In the genomic region with DNA sequence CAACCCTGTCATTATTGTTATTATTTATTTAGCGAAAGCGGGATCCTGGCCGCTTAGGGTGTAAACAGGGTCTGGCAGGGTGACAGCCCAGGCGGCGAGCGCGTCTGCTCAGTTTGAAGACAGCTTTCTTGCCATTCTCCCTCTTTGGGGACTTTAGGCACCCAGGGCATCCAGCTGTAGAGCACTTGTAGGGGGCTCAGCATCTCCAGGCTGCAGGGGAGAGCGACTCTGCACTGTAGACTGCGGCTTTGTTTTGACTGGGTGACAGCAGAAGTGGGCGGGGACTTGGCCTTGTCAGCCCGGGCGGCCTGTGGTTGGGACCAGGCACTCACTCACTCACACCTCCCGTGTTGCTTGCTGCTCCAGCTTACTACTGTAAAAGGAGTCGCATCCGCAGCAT, we compare ENCODE assay signal across 9 mouse cellular contexts. TPM values are rescaled to one million over a fixed set of nuclear protein-coding genes. Genes with fewer than 3 reads are reported as not detected.
DNase-seq lines count a peak whose midpoint lies in the region; ATAC-seq and TF ChIP-seq lines count a peak whose summit lies in the region.
"Had no signal": no experiment of that assay in that cellular context is flagged by ENCODE, and none has a peak within 500 bp of the region (broad histone marks: within the 10 kb centered on the region; RNA-seq: fewer than 3 reads in every experiment).

No protein-coding gene starts in this region.

- no peaks in the 10 kb centered on the region for H3K27me3 ChIP-seq in G1E (ENCODE audit: insufficient read depth, low read length)
- no peaks in the 10 kb centered on the region for H3K27me3 ChIP-seq in forebrain, embryonic 14.5 days (replicated peaks; ENCODE audit: control insufficient read depth, insufficient read depth, low read length)

- peak; percentile 67 for DNase-seq in G1E (ENCODE audit: low spot score)
- peak; percentile 84 for DNase-seq in cerebellum, adult 11 months
- peak; percentile 90 for DNase-seq in forebrain, embryonic 14.5 days (ENCODE audit: low spot score)
- DNase-seq in heart, postnatal 25 days (ENCODE audit: low spot score), result peak; percentile 74
- peak; percentile 24 to 68 for DNase-seq in layer of hippocampus, adult 18-20 months (ENCODE audit: low spot score in 2 of 2)
- peak; percentile 84 for DNase-seq in lung, postnatal 14 days
- peak; percentile 49 for DNase-seq in ovary, postnatal 14 days (ENCODE audit: low spot score)
- peak; percentile 90 for DNase-seq in thymus, postnatal 25 days

- peak; percentile 82 for ATAC-seq in G1E (ENCODE audit: extremely low read depth, insufficient number of reproducible peaks, low FRiP score, poor library complexity, severe bottlenecking)
- ATAC-seq in forebrain, embryonic 14.5 days, result peak; percentile 87

- WGBS in forebrain, embryonic 14.5 days, result 0% methylated on average over 15 of the region's 15 CpGs

- H3K4me3 ChIP-seq in G1E (ENCODE audit: low read depth, low read length), result peak overlapping the region; percentile 94
- peak overlapping the region; percentile 87 for H3K4me3 ChIP-seq in forebrain, embryonic 14.5 days (ENCODE audit: low read depth, low read length)

- no peak for TF ChIP-seq CTCF in G1E (IDR thresholded peaks at IDR 0.05; ENCODE audit: low read depth, low read length)

- H3K27ac ChIP-seq in forebrain, embryonic 14.5 days (ENCODE audit: low read depth, low read length), result peak overlapping the region; percentile 98

- H3K36me3 ChIP-seq in G1E (replicated peaks), result peaks cover 6% of the 10 kb centered on the region
- H3K36me3 ChIP-seq in forebrain, embryonic 14.5 days (ENCODE audit: control insufficient read depth, insufficient read depth, low read length), result no peaks in the 10 kb centered on the region

- peaks cover 51% of the 10 kb centered on the region for H3K4me1 ChIP-seq in G1E (ENCODE audit: insufficient read depth, low read depth, low read length)
- H3K4me1 ChIP-seq in forebrain, embryonic 14.5 days (ENCODE audit: control insufficient read depth, insufficient read depth, low read length), result peaks cover 16% of the 10 kb centered on the region

- H3K4me2 ChIP-seq in forebrain, embryonic 14.5 days (ENCODE audit: low read length), result peak overlapping the region; percentile 81

- intact Hi-C loops in heart, postnatal 25 days (cut with DNase I), result loop anchor here (2.0 kb wide), 3 partner anchors 19 to 121 kb away; a partner anchor contains a TSS

- H3K9ac ChIP-seq in forebrain, embryonic 14.5 days (ENCODE audit: low read length), result peak overlapping the region; percentile 95

- no peaks in the 10 kb centered on the region for H3K9me3 ChIP-seq in G1E (replicated peaks)
- no peaks in the 10 kb centered on the region for H3K9me3 ChIP-seq in forebrain, embryonic 14.5 days (replicated peaks; ENCODE audit: control insufficient read depth, low read length)

RNA-seq across cellular contexts. Expression of a gene that starts 1.5 kb away (rescaled TPM):
- total RNA-seq in G1E (2014; fragmentation: Nextera tagmentation) (27.1 and 27.7 TPM in 2 replicates), G1E (2017) (34.7 and 52.2 TPM in 2 replicates)
- polyA plus RNA-seq in G1E (2012), result 2.1 and 2.4 TPM in 2 replicates
- 6.4 and 6.9 TPM in 2 replicates for polyA plus RNA-seq in forebrain, embryonic 14.5 days (2014; fragmentation: Nextera tagmentation; extraction: Ambion mirVana)
- 10 to 100 TPM; 85.6 TPM for total RNA-seq in heart, postnatal 25 days (2021)
- total RNA-seq in layer of hippocampus, adult 18-20 months (2021), result 10 to 100 TPM; 16.9 to 18.4 TPM

RNA-seq across cellular contexts. Expression of a gene that starts 28.9 kb away (rescaled TPM):
- total RNA-seq in G1E (2014; fragmentation: Nextera tagmentation) (not detected in 2 replicates), G1E (2017) (0.06 and 0.11 TPM in 2 replicates)
- not detected in 2 replicates for polyA plus RNA-seq in G1E (2012)
- 0.29 and 0.35 TPM in 2 replicates for polyA plus RNA-seq in forebrain, embryonic 14.5 days (2014; fragmentation: Nextera tagmentation; extraction: Ambion mirVana)
- total RNA-seq in heart, postnatal 25 days (2021), result not detected
- not detected for total RNA-seq in layer of hippocampus, adult 18-20 months (2021)
- total RNA-seq: left cerebral cortex, postnatal 10 days had no signal

Comparison
In these comparisons a context has a peak if more than half of its experiments do, and no peak if none do; other contexts are left out.
1. Peak in every context shown above with its lines: DNase-seq, ATAC-seq, H3K4me3 ChIP-seq and H3K27ac ChIP-seq.